Mouse (Mus musculus) forelimb bud, embryonic 11.5 days (tissue): ENCODE data around the gene Krtap5-2.
A peak's percentile ranks its signal among the peaks of the same experiment; 100 is the strongest.
"Not testable (repeated sequence)": the region's sequence is repeated elsewhere in the genome, so short reads cannot be mapped to it uniquely, and the experiment has no call there.

Experiments used
- DNase-seq: peaks from one replicate; pipeline ENCODE4 v3.0.0-alpha.2; 2012; ENCODE audit warnings: low read depth, low spot score

The Krtap5-2 gene

DNA sequence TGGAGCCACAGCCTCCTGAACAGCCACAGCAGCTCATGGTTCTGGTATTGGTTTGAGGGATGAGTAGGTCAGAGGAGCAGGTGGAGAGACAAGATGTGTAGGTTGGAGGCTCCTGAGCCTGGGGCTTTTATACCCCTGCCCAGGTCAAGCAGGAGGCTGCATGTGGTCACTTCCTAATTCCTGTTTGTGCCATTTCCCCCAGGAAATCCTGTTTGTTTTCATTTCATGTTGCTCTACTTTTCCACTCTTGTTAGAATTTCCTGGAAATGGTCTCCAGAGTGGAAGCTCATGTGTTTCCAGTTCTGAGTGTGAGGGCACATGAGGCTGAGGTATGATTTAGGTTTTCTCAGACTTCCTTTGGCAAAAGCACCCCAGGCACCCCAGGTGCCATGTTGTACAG lies at the start of gene Krtap5-2:
TSS of gene Krtap5-2 (minus strand) at position 101 of the 400 bp plus-strand sequence.
- DNase-seq: not testable (repeated sequence)

DNA sequence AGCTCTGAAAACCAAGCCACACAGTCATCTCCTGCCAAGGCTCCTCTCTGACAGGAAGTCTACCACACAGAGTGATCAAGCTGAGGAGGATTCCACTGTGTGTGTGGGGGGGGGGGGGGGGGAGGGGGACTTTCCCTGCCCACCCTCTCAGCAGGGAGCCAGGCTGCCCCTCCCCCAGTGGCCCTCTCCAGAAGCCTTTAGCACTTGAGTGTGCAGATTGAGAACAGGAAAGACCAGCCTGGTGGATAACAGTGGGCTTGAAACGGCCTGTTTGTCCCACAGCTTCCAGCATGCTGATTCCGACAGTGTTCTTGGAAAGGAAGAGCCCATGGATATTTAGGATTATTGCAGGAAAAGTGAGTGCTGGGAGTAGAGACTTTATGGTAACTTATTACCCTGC lies 48.7 kb upstream of the Krtap5-2 start:
- no peak for DNase-seq

DNA sequence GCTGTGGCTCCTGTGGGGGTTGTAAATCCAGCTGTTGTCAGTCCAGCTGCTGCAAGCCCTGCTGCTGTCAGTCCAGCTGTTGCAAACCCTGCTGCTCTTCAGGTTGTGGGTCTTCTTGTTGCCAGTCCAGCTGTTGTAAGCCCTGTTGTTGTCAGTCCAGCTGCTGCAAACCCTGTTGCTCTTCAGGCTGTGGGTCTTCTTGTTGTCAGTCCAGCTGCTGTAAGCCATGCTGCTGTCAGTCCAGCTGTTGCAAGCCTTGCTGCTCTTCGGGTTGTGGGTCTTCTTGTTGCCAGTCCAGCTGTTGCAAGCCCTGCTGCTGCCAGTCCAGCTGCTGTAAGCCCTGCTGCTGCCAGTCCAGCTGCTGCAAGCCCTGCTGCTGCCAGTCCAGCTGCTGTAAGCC lies 36.3 kb upstream of the Krtap5-2 start:
- not testable (repeated sequence) for DNase-seq

DNA sequence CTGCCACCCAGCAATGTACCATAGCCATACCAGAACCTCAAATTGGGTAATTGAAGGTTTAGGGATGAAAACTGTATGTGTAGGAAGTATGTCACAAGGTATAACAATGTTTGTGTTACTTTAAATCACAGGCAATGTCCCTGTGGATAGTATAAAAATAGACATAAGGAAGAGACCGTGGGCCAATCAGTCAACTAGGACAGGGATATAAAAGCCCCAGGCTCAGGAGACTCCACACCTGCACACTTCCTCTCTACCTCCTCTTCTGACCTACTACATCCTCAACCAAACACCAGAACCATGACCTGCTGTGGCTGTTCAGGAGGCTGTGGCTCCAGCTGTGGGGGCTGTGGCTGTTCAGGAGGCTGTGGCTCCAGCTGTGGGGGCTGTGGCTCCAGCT lies 35.8 kb upstream of the Krtap5-2 start, which contains the start of gene Gm7579:
TSS of gene Gm7579 (plus strand) at position 301 of the 400 bp plus-strand sequence.
- DNase-seq: no peak

DNA sequence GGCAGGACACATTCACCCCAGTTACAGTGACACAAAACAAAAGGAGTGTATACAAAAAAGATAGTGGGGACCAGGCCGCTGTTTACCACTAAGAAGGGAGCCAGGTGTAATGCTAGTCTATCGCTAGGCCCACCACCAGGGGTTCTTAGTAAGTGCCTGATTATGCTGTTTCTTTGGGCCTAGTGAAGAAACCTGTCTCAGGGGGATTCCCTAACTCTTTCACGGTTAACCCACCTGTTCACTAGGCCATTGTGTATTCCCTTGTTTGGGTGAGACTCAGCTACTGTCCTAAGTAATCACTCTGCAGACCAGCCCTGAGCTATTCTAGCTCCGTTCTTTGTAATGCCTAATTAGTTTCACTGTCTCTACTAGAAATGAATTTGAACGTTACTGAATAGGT lies 31.1 kb upstream of the Krtap5-2 start:
- not testable (repeated sequence) for DNase-seq

DNA sequence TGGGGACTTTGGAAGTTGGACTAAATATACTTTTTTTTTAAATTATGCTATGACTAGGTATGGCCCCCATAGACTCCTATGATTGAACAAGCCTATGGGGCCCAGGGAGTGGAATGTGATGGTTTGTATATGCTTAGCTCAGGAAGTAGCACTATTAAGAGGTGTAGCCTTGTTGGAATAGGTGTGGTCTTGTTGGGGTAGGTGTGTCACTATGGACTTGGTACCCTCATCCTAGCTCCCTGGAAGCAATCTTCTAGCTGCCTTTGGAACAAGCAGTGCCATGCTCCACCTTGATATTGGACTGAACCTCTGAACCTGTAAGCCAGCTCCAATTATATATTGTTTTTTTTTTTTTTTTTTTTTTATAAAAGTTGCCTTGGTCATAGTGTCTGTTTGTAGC lies 29.7 kb upstream of the Krtap5-2 start:
- no peak for DNase-seq

DNA sequence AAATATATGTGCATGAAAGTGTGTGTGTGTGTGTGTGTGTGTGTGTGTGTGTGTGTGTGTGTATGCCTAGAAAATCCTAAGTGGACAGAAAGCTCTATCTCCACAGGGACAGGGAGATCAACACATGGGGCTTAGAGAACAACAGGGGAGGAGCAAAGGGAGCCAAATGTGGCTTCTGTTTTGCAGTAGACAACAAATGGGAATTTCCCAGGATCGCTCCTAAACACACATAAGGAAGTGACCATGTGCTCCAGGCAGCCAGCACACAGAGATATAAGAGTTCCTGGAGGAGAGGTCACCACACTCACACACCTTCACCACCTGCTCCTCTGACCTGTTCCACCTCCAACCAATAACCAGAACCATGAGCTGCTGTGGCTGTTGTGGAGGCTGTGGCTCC lies 25.3 kb upstream of the Krtap5-2 start, which contains the start of gene Krtap5-3:
TSS of gene Krtap5-3 (plus strand) at position 301 of the 400 bp plus-strand sequence.
- no peak for DNase-seq

DNA sequence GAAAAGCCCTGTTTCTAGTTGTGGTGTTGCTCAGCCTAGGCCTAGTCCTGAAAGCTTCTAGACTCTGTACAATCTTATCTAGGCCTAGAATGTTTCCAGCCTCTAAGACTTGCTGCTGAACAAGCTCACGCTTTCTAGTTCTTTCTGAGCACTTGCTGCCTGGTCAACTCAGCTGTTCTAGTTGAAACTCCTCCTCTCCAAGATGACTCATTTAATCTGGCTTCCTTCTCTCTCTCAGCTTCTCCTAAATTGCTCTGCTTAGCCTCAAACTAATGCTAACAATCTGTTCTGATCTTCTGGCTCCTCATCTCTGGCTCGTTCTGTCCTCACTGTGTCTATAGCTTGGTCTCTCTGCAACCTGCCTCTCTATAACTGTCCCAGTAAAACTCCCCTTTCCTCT lies 22.9 kb upstream of the Krtap5-2 start:
- no peak for DNase-seq

DNA sequence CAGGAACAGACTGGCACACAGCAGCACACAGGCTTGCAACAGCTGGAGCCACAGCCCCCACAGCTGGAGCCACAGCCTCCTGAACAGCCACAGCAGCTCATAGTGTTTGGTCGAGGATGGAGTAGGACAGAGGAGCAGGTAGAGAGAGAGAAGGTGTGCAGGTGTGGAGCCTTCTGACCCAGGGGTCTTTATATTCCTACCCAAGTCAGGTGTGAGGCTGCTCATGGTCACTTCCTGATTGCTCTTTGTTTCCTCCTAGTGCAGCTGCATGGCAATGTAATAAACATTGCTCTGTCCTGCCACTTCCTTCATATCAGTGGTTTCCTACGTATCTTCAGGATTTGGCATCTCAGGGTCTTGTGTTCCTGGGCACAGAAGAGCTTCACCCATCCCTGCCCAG lies 14.5 kb upstream of the Krtap5-2 start, which contains the start of gene Gm10153:
TSS of gene Gm10153 (minus strand) at position 101 of the 400 bp plus-strand sequence.
- DNase-seq: no peak

DNA sequence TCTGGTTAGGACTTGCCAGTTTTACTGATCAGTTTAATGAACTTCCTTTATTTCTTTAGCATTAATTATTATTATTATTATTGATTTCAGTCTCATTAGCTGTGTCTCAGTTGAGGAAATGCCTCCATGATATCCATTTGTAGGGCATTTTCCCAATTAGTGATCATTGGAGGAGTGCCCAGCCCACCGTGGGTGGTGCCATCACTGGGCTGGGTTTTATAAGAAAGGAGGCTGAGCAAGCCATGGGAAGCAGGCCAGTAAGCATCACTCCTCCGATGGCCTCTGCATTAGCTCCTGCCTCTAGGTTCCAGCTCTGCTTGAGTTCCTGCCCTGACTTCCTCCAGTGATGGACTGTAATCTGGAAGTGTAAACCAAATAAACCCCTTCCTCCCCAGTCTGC lies 12.4 kb upstream of the Krtap5-2 start:
- DNase-seq: no peak

DNA sequence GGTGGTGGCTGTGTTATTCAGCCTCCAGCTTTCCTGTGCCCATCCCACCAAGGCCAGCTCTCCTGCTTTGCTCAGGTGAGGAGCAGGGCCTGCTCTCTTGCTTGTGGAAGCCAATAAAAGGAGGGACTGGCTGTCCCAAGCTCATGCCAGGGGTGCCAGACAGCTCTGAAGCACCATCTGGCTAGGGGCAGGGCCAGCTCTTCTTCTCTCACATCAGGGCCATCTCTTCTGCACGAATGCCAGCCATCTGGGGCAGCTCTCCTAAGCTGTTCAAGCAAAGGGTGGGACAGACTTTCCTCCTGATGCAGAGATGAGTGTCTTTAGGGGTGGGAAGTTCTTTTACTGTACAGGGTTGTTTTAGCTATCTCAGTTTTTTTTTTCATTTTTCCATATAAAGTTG lies 5.2 kb upstream of the Krtap5-2 start:
- no peak for DNase-seq

DNA sequence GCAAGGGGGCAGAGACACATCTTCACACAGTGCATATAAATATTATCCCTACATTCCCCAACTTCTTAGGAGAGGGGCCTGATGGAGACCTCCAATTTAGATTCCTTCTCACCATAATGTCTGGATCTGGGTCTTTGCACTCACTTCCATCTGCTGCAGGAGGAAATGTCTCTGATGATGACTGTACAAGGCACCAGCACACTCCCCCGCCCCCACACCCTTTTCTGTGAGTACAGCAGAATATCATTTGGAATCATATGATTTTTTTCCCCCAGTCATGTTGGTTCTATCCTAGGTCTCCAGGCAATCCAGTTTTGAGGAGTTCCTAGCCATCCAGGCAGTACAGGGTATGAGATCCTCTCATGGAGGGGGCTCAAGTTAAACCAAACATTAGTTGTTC lies 2.9 kb upstream of the Krtap5-2 start:
- no peak for DNase-seq

DNA sequence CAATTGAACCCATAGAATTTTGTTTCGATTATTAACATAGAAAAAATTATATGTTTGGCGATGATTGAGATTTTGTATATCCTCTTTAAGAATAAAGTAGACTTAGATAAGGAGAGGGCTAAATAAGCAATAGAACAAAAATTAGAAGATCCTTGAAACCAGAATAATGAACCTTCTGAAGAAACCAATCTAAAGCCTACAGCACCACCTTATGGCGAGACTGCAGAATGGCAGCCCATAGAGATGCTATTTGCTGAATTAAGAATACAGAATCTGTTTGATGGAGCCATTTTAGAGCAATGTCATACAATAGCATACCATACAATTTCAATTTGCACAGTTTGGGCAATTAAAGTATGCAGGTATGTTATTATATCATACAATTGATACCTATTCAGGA lies 6.0 kb downstream of the Krtap5-2 start:
- peak; percentile 35 for DNase-seq

DNA sequence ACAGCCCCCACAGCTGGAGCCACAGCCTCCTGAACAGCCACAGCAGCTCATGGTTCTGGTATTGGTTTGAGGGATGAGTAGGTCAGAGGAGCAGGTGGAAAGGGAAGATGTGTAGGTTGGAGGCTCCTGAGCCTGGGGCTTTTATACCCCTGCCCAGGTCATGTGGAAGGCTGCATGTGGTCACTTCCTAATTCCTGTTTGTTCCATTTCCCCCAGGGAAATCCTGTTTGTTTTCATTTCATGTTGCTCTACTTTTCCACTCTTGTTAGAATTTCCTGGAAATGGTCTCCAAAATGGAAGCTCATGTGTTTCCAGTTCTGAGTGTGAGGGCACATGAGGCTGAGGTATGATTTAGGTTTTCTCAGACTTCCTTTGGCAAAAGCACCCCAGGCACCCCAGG lies 10.2 kb downstream of the Krtap5-2 start, which contains the start of gene Gm4553:
TSS of gene Gm4553 (minus strand) at position 101 of the 400 bp plus-strand sequence.
- DNase-seq: not testable (repeated sequence)

DNA sequence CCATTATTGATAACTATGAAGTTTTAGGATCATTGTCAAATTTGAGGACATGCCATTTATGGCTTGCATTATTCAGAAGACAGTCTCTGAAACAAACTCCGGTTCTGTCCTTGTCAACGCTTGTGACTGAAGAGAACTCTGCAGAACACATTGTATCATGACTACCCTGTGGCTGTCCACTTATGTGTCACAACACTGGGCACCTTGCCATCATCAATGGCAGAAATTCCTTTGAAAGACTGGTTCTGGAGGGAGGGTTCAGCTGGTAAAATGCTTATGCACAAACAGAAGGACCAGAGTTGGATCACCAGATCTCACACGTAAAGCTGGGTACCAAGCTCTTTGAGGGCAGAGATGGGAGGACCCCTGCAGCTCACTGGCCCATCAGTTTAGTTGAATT lies 16.4 kb downstream of the Krtap5-2 start:
- DNase-seq: no peak

DNA sequence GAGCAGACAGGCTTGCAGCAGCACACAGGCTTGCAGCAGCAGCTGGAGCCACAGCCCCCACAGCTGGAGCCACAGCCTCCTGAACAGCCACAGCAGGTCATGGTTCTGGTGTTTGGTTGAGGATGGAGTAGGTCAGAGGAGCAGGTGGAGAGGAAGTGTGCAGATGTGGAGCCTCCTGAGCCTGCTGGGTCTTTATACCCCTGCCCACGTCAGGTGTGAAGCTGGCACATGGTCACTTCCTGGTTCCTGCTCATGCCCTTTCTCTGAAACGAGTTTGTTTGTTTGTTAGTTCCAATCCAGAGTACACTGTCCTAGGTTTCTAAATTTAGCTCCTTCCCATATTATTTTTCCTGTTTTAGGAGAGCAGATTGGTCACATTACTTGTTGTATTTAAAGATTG lies 18.8 kb downstream of the Krtap5-2 start, which contains the start of gene Gm29735:
TSS of gene Gm29735 (minus strand) at position 101 of the 400 bp plus-strand sequence.
- not testable (repeated sequence) for DNase-seq

DNA sequence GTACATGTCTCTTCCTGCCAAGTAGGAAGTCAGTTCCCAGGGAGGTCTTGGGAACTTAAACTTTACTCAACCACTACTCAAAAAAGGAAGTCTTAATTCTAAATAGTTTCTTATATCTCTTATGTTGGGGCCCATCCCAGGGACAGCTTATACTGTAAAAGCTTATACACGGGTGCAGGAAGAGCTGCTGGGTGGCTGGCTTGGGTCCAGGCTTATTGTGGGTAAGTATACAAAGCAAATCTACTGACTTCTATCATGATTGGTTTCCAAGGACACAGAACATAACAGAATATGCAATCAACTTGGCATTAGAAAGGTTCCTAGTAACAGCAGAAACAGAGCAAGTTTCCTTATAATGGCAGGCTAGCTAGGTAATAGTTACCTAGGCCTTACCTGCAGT lies 20.5 kb downstream of the Krtap5-2 start:
- DNase-seq: no peak

DNA sequence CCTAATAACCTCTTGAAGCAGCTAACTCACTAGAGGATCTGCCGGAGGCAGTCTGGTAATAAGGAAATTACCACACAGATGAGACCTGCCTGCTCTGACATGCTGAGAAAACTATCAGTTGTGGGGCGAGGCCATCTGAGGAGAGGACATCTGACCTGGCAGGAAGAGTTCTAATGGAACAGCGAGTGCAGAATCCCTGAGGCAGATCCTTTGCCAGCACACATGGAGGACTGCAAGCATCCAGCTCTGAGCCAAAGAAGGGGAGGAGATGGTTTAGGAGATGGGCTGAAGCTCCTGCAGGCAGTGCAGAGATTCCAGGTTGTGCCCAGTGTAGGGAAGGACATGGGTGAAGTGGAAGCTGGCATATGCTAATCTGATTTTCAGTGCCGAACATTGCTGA lies 23.6 kb downstream of the Krtap5-2 start:
- DNase-seq: no peak

DNA sequence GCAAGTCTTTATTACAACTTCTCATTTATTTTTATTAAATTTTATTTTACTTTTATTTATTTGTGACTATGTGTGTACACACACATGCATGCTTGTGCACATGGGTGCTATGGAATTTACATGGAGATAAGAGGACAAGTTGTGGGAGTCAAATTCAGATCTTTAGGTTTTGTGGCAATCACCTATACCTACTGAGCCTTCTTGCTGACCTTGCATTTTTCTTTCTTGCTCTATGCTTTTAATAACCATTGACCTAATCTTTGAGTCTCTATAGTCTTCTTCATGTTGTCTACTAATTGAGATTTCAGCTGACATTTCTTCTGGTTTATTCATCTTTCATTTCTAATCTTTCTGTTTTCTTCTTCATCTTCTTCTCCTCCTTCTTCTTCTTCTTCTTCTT lies 27.2 kb downstream of the Krtap5-2 start:
- DNase-seq: no peak

DNA sequence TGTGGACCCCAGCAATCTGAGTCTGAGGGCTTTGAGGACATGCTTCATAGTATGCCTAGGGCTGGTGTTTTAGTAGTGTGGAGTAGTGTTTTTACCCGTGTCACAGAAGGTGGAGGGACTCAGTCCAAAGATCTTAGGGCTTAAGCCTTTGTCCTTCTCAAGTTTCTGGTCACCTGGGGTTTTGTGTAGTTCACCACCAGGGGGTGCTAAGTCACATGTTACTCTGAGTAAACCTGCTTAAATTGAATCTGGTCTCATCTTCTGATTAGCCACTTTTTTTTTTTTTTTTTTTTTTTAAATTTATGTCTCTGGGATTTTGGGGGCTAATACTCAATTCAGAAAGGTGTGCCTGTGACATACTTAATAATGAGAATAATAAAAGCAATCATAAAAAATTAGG lies 29.8 kb downstream of the Krtap5-2 start:
- DNase-seq: peak; percentile 61

DNA sequence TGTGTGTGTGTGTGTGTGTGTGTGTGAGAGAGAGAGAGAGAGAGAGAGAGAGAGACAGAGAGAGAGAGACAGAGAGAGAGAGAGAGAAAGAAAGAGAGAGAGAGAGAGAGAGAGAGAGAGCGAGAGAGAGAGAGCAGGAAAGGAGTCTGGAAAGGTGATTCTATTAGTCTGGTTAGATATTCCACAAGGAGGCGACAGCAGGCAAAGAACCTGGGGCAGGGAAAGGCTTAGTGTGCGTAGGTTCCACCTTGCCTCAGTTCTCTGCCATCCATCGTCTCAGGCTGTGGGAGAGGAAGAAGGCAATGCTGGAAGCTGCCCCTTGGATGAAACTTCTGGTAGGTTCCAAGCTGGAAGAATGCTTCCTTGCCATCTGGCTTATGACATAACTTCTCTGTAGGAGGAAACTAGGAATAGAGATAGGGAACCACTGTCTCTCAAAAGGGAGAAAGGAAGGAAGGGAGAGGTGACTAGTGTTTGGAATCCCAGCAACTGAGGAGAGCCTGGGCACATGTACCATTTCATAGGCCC lies 30.3 kb downstream of the Krtap5-2 start:
- DNase-seq: no peak

DNA sequence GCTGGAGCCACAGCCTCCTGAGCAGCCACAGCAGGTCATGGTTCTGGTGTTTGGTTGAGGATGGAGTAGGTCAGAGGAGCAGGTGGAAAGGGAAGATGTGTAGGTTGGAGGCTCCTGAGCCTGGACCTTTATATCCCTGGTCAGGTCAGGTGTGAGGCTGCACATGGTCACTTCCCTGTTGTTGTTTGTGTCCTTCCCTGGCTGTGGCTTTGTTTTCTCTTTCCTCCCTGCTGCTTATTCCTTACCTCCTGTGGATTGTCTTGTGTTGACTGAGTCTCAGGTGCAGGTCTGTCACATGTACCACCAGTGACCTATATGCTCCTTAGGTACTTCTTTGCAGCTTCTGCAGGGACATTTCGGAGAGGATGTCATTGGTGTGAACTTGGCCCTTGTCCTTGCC lies 31.3 kb downstream of the Krtap5-2 start, which contains the start of gene Gm45337:
TSS of gene Gm45337 (minus strand) at position 101 of the 400 bp plus-strand sequence.
- no peak for DNase-seq

DNA sequence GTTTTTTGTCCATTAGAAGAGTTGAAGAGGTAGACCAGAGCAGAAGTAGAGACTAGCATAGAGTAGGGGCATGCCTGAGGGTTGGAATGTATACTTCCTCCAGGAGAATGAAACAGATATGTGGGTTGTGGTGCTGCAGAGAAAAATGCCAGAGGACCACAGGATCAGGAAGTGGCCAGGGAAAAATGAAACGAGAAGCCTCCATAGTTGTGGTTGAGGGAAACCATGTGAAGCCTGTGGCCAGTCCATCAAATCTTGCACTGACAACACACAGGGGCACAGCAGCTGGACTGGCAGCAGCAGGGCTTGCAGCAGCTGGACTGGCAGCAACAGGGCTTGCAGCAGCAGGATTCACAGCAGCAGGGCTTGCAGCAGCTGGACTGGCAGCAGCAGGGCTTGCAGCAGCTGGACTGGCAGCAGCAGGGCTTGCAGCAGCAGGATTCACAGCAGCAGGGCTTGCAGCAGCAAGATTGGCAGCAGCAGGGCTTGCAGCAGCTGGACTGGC lies 32.2 kb downstream of the Krtap5-2 start:
- DNase-seq: not testable (repeated sequence)
